Mouse (Mus musculus) kidney, postnatal 14 days (tissue): Measurements from ENCODE around the gene Tfe3.

Source experiments
- DNase-seq: peaks from one replicate; pipeline ENCODE4 v3.0.0; 2022; ENCODE audit warnings: mixed read lengths

The Tfe3 gene

DNA sequence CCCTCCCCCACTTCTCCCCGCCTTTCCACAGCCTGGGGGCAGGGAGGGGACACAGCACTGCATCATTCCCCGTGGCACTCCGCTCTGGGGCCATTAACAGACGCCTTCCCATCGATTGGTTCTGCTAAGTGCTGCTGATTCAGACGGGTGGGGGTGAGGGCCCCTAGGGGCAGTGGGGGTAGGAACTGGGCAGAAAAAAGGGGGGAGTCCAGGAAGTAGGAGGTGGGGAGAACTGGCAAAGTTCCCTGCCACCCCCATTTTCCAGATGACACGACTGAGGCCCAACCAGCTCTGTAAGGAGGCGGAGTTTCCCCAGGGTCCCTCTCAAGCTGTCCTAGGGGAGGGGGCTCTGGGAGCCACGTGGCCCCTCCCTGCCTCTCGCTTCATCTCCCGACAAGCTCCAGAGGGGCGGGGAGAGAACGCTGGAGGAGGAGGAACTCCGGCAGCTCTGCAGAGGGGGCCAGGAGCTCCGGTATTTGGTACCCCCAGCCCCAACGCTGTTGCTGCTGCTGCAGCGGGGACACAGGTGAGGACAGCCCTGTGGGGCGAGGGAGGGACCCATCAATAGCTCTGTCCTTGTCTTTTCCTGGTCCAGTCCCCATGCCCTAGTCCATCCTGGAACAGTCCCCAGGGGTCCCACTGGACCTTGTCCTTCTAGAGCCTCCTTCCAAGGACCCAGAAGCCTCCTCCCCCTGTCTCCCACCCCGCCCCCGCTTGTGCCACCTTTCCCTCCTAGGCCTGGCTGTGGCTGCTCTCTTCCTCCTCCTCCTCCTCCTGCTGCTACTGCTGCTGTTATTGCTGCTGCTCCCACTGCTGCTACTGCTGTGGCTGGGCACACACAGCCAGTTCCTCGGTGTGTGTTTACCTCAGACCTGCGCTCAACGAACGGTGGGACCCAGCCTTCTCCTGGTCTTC lies 59.8 kb downstream of the Tfe3 start, which contains the start of gene Kcnd1:
Kcnd1 (plus strand) TSS at position 425 of the 915 bp plus-strand sequence.
- peak; percentile 29 for DNase-seq
